Mouse (Mus musculus) liver, adult 2 months (tissue): ENCODE measurements around the gene Tmem119.

Experiments
- CTCF ChIP-seq: fragments of 200-500 bp; IDR thresholded peaks from 2 replicates; pipeline ENCODE4 v1.5.1; 2011; ENCODE audit warnings: low read depth, low read length, control low read depth
- POLR2A ChIP-seq: fragments of 200-500 bp; IDR thresholded peaks from 2 replicates; pipeline ENCODE4 v1.6.1; 2011; ENCODE audit warnings: low read length, control low read depth; ENCODE audit not compliant: insufficient read depth; ENCODE audit errors: extremely low read depth

DNA sequence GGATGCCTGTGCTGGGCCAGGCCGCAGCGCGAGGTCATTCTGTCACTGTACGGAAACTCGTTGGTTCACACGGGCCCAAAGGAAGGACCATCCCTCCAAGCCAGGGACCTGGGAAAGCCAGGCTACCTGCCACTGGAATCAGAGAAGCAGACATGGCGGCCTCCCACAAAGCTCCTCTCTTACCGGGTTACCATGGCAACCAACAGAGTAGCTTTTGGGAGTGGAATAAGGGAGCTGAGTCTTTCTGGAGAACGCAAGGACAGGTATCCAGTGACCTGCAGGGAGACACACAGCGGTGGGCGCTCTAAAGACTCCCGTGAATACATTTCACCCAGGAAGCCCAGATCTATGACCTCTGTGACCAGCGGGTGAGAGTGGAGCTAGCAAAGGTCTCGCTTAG lies 18.3 kb upstream of the Tmem119 start:
- TF ChIP-seq POLR2A (no peak), CTCF (no peak)
